ENCODE assay signal across 7 mouse cellular contexts in genomic region chr5:144222811-144223502, GRCm38 (mm10). TPM values are rescaled to one million over a fixed set of nuclear protein-coding genes. Genes with fewer than 3 reads are reported as not detected.
DNase-seq lines count a peak whose midpoint lies in the region; ATAC-seq lines count a peak whose summit lies in the region.

No protein-coding gene starts in this region.

- H3K27me3 ChIP-seq in embryonic facial prominence, embryonic 13.5 days = no peaks in the 10 kb centered on the region

- H3K4me3 ChIP-seq in embryonic facial prominence, embryonic 13.5 days = peak overlapping the region; percentile 78

- peak overlapping the region; percentile 78; the same call in 1 of the 2 replicates for H3K27ac ChIP-seq in embryonic facial prominence, embryonic 13.5 days

- ATAC-seq in embryonic facial prominence, embryonic 13.5 days (ENCODE audit: insufficient number of reproducible peaks, insufficient read depth, low FRiP score, low TSS enrichment, low read depth) = peak; percentile 3; the same call in 1 of the 2 replicates
- peak; percentile 6 for ATAC-seq in megakaryocyte progenitor cell, adult 5-6 weeks (replicated peaks; ENCODE audit: poor library complexity)

- H3K36me3 ChIP-seq in embryonic facial prominence, embryonic 13.5 days = no peaks in the 10 kb centered on the region

- 2% methylated on average over 25 of the region's 25 CpGs for WGBS in embryonic facial prominence, embryonic 13.5 days

- H3K4me2 ChIP-seq in embryonic facial prominence, embryonic 13.5 days = peak overlapping the region; percentile 80

- no peaks in the 10 kb centered on the region for H3K9me3 ChIP-seq in embryonic facial prominence, embryonic 13.5 days

- peak overlapping the region; percentile 85 for H3K9ac ChIP-seq in embryonic facial prominence, embryonic 13.5 days

- peaks cover 20% of the 10 kb centered on the region for H3K4me1 ChIP-seq in embryonic facial prominence, embryonic 13.5 days

- peak; percentile 47 to 52 for DNase-seq in CD8-positive naive resting alpha-beta T cell, adult 2 months (ENCODE audit: low read depth in 2 of 2, low spot score in 2 of 2)
- peak; percentile 74 for DNase-seq in T-cell, adult 2 months (ENCODE audit: low spot score)
- peak; percentile 65 for DNase-seq in heart, postnatal 4 days
- peak; percentile 28 to 34 for DNase-seq in layer of hippocampus, postnatal 10 days (ENCODE audit: low spot score in 2 of 2)
- peak; percentile 55 to 71 for DNase-seq in thymus, postnatal 36 days

RNA-seq across cellular contexts. Expression of gene Tecpr1, which starts 0.5 kb away (rescaled TPM):
- polyA plus RNA-seq in embryonic facial prominence, embryonic 13.5 days (2015; fragmentation: Nextera tagmentation; extraction: Ambion mirVana) = 23.0 and 26.1 TPM in 2 replicates
- total RNA-seq in heart, postnatal 4 days (2021) = 10 to 100 TPM; 24.1 to 26.0 TPM
- 10 to 100 TPM; 85.3 to 99.4 TPM for total RNA-seq in layer of hippocampus, postnatal 10 days (2021)
- 2.0 and 2.3 TPM in 2 replicates for total RNA-seq in megakaryocyte progenitor cell, adult 5-6 weeks (2015)
- 2.1 and 2.5 TPM in 2 replicates for total RNA-seq in megakaryocyte progenitor cell, adult 5-6 weeks (2017)

RNA-seq across cellular contexts. Expression of gene Bri3, which starts 21.3 kb away (rescaled TPM):
- polyA plus RNA-seq in embryonic facial prominence, embryonic 13.5 days (2015; fragmentation: Nextera tagmentation; extraction: Ambion mirVana) = 99.4 and 113 TPM in 2 replicates
- total RNA-seq in heart, postnatal 4 days (2021) = 100 to 1,000 TPM; 180 to 221 TPM
- total RNA-seq in layer of hippocampus, postnatal 10 days (2021) = 10 to 100 TPM; 64.3 to 69.4 TPM
- 23.8 and 25.6 TPM in 2 replicates for total RNA-seq in megakaryocyte progenitor cell, adult 5-6 weeks (2015)
- 7.8 and 15.5 TPM in 2 replicates for total RNA-seq in megakaryocyte progenitor cell, adult 5-6 weeks (2017)

RNA-seq across cellular contexts. Expression of gene Bhlha15, which starts 32.9 kb away (rescaled TPM):
- 0.43 and 0.52 TPM in 2 replicates for polyA plus RNA-seq in embryonic facial prominence, embryonic 13.5 days (2015; fragmentation: Nextera tagmentation; extraction: Ambion mirVana)
- under 1 TPM; 0.07 TPM for total RNA-seq in heart, postnatal 4 days (2021)
- total RNA-seq in layer of hippocampus, postnatal 10 days (2021) = under 1 TPM; 0.27 to 0.43 TPM
- total RNA-seq in megakaryocyte progenitor cell, adult 5-6 weeks (2015) = 1.3 and 2.4 TPM in 2 replicates
- 1.5 TPM in 2 replicates for total RNA-seq in megakaryocyte progenitor cell, adult 5-6 weeks (2017)

Comparison
In these comparisons a context has a peak if more than half of its experiments do, and no peak if none do; other contexts are left out.
1. Peak in every context shown above with its lines: DNase-seq, ATAC-seq, H3K4me3 ChIP-seq and H3K27ac ChIP-seq.
2. RNA of gene Tecpr1, which starts 0.5 kb away (total RNA-seq): 85.3 to 99.4 TPM in layer of hippocampus, postnatal 10 days and 24.1 to 26.0 TPM in heart, postnatal 4 days; 2.0 to 2.5 TPM in megakaryocyte progenitor cell, adult 5-6 weeks; every median in the first group is over 4 times any median in the second.